Mouse (Mus musculus) adrenal gland, postnatal 25 days (tissue): ENCODE measurements around the gene Alb. TPM values are rescaled to one million over a fixed set of nuclear protein-coding genes. Genes with fewer than 3 reads are reported as not detected.
A peak's percentile ranks its signal among the peaks of the same experiment; 100 is the strongest.

Source experiments
- DNase-seq: peaks from one replicate; pipeline ENCODE4 v3.0.0; 2021; ENCODE audit warnings: mixed read lengths
- total RNA-seq: library from RNA; stranded (reverse); gene quantifications from 2 replicates; pipeline ENCODE4 v1.2.3, GENCODE M21; 2021

Gene Alb
- total RNA-seq, 1 experiment from 2014 or later, result 10.5 TPM

DNA sequence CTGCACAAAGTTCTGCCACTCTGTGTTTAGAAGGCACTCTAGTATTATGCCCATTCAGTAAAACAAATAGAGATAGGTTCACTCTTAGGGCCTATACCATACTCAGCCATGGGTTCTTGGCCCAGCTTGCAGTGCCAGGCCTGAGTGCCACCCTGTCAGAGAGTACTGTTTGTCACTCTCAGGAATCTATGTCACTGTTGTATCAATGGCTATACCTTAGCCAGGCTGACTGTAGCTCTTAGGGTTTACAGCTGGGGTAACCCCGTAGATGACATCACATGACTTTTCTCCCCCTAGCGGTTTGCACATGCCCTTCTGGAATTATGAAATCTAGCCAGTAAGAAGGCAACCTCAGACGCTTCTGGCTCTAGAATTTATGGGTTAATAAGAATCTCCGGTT, 33.6 kb downstream of the Alb start:
- DNase-seq, result no peak

DNA sequence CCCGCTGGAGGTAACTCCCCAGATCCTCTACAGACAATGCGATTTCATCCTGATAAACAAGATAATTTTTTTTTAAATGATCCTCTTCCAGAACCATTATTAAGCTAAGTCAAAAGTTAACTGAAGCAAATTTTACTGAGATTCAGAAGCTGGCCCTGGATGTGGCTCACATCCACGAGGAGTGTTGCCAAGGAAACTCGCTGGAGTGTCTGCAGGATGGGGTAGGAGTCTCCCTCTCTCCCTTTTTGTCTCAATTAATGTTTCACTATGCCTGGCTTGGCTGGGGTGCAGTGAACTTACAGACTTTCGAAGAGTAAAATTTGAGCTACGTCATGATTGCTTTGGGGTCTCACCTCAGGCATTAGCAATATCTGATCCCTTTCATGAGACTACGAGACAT, 38.8 kb downstream of the Alb start:
- no peak for DNase-seq

DNA sequence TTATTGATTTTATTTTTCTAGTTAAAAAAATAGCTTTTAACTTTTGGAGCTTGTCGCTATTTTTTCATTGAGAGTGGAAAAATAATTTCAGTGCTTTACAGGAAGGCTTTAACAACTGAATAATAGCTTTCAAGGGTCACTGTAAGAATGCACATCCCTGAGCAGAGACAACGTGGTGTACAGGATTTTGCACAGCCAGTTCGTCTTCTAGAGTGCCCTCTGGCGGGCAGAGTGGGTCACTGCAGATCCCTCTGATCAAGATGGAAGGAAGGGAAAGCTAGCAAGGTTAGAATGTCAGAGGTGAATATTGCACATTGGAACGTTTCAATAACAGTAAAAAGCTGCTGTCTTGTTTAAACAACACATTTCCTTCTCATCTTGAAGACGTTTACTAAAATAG, 40.0 kb downstream of the Alb start:
- peak; percentile 76 for DNase-seq

DNA sequence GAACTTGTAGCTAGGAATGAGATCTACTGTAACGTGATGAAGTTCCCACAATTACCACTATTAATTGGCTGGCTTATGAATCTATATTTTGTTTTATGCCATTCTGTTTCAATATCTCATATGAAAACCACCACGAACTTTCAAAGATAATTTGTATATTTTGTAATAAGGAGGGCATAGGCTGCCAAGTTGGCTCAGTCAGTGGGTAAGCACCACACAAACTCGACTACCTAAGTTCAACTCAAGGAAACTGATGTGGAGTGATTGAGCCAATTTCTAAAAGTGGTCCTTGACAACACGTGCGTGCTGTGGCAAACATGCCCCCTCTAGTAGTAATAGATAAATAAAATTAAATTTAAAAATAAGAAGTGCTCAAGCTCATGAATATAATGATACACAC, 41.1 kb downstream of the Alb start:
- no peak for DNase-seq

DNA sequence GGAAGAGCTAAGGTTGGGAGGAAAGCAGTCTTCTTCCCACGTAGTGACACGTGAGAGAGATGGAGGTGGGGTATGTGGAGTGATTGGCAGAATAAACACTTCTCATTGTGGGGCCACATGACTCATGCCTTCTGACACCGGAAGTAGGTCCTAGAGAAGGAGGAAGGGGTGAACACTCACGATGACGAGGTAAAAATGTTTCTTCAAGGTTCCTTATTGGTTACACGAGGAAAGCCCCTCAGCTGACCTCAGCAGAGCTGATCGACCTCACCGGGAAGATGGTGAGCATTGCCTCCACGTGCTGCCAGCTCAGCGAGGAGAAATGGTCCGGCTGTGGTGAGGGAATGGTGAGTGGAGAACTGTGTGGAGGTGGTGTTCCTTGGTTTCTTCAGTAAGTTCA, 44.0 kb downstream of the Alb start:
- no peak for DNase-seq

DNA sequence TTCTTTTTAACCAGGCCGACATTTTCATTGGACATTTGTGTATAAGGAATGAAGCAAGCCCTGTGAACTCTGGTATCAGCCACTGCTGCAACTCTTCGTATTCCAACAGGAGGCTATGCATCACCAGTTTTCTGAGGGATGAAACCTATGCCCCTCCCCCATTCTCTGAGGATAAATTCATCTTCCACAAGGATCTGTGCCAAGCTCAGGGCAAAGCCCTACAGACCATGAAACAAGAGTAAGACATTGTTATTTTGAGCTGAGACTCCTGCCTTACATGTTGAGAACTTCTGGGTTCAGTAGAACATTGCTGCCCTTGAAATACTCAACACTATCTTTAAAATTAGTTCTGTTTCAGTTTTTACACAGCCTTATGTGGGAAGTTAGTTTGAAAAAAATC, 45.8 kb downstream of the Alb start:
- no peak for DNase-seq

DNA sequence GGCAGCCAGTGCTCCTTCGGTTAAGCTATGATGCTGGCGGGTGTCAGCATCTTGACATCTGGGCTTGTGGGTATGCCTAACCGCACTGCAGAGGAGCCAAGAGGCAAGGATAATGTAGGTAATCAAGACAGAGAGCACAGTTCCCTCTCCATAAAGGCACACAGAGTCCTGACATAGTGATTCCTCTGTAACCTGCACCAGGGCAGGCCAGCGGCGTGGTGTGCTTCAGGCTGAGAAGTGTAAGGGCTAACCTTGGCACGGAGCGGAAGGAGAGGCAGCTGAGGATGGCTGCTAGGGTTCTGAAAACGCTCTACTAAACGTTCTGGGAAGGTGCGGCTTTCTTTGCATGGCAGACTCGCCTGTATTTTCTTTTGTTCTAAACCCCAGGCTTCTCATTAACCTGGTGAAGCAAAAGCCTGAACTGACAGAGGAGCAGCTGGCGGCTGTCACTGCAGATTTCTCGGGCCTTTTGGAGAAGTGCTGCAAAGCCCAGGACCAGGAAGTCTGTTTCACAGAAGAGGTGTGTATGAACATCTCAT, 46.8 kb downstream of the Alb start:
- DNase-seq, result no peak

DNA sequence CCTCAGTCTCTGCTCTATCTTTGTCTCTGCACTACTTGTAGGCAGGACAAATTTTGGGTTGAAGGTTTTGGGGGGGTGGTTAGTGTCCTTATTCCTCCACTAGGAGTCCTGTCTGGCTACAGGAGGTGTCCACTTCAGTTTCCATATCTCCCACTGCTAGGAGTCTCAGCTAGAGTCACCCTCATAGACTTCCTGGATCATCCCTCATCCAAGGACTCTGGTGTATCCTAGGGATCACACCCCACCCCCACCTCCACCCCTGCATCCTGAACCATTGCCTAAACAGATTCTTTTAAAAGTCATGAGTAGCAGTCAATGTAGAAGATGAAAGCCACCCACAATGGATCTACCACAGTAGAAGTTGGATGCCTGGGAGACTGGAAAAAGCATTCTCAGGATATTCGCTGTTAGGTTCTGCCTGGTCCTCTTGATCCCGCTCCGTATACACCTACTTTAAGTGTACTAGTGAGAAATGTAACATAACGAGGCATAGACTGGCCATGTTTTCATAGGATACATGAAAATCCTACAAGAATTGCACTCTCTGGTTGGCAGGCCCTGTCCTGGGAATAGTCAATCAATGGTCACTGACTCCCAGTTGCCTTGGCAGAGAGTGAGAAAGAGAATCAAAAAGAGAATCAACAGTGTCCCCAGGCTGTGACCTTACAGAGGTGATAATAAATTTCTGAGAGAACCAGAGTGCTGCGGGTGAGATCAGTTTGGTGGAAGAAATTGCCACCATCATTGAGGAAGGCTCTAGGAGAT, 49.3 kb downstream of the Alb start:
- DNase-seq, result no peak

DNA sequence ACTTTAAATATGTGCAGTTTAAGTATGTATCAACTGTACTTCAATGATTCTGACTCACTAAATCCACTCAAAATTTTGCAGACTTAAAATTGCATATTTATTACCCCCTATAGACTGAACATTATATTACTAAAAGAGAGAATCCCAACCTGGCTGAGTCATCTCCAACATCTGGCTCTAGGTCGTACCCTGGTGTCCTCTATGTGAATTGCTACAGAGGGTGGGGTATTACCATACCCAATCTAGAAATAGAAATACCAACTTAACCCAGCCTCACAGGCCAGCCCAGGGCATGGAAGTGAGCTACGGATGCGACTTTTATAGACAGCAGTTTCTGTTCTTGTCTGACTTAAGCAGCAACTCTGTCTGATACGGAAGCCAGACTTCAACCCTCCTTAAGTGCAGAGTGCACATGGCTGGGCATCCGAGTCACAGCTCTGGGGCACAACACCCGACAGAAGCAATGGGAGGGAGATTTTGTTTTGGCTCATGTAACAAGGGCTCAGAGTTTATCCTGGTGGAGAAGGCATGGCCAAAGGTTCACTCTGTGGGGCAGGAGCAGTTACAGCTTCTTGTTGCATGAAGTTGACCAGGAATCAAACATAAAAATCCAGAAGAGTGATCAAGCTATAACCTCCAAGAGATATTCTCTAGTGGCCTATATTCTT, 51.7 kb downstream of the Alb start:
- no peak for DNase-seq

DNA sequence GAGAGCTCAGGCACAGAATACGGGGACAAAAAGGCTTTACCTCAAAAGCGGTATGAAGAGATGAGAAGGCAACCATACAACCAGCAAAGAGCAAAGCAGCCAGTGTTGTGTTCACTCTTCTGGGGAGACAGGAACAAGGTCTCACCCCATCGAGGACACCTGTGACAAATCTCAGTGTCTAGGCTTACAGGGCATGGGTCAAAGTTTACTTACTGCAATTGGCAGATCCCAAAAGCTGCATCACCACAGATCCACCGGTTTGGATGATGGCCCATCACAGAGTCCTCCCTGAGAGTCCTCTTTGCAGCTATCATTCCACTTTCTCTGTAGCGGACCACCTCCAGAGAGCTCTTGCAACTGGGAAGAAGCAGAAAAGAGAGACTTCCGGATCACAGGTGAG, 54.9 kb downstream of the Alb start:
- DNase-seq, result no peak

DNA sequence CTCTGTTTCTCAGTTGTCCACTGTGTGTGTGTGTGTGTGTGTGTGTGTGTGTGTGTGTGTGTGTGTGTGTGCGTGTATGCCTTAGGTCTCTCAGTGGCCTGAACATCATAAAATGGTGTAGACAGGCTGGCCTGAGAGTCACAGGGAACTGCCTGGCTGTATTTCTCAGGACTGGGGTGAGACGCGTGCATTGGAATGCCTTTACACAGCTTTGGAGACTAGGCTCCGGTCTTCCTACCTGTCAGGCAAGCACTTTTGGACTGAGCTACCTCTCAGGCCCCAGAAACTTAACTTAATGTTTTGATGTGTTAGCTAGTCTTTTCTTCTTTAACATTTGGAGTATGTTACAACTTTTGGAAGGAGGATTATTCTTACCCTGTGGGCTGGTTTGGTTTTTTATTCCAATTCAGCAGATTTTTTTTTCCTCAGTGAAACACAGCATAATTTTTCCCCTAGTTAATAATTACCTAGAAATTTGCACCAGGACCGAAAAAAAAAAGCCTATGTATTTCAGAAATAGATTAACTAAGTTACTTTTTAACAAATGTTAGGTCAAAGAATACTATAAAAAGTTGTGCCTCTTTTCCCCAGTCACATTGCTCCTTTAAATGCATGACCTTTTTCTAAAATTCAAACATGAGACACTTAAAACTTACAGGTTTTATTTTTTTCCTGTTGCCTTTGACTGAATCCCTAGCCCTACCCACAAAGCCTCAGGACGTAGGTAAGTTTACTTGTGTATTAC, 57.8 kb downstream of the Alb start, which contains the start of gene Afm:
TSS of gene Afm (plus strand) at position 577 of the 745 bp plus-strand sequence.
- no peak for DNase-seq

Other genes with a start within 250 kb of the Alb start
- 76.8 and 80.9 TPM in 2 replicates for gene Cox18, start 236.9 kb upstream of the Alb start, total RNA-seq
- gene Ankrd17, start 94.3 kb upstream of the Alb start, total RNA-seq, result 104 and 112 TPM in 2 replicates
- gene Gm9958, start 93.7 kb upstream of the Alb start, total RNA-seq, result 4.2 and 5.9 TPM in 2 replicates
- not detected in 2 replicates for gene Afp, start 29.8 kb downstream of the Alb start, total RNA-seq
- 2.4 TPM in 1 of 2 replicates, not detected in the other for gene Afm, start 58.0 kb downstream of the Alb start, total RNA-seq
- not detected in 2 replicates for gene 5830473C10Rik, start 100.2 kb downstream of the Alb start, total RNA-seq
- gene Rassf6, start 179.8 kb downstream of the Alb start, total RNA-seq, result 1.7 and 2.8 TPM in 2 replicates